Mouse (Mus musculus): Measurements from ENCODE around the gene Rreb1. TPM values are rescaled to one million over a fixed set of nuclear protein-coding genes. Genes with fewer than 3 reads are reported as not detected.
"Not testable (repeated sequence)": the region's sequence is repeated elsewhere in the genome, so short reads cannot be mapped to it uniquely, and the experiment has no call there.

Gene Rreb1
- polyA plus RNA-seq, 1 experiment from 2014 or later: 5.8 TPM

DNA sequence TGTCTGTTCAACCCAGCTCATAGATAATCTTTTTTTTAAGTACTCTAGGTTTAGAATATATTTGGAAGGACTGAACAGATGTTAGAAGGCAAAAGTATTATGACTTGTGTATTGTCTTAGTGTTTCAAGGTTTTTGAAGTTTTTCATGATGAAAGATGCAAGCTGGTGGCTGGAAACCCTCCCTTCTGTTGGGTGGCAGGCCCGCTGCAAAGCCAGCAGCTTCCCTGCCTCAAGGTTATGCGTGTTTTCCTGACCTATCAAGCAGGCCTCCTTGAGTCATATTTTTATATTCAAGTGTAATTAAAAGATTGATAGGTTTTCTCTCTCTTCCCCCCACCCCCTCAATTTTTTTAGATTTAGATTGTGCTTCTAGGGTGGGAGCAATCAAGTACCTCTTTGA lies 52.1 kb downstream of the Rreb1 start:
- Histone ChIP-seq H3K9me3 (ENCODE audit: control insufficient read depth, low read length) (no peaks in the 10 kb centered on the region), H3K27ac (no peak overlapping the region), H3K36me3 (replicated peaks; ENCODE audit: control insufficient read depth, insufficient read depth) (no peaks in the 10 kb centered on the region), H3K4me3 (replicated peaks; ENCODE audit: low read length) (no peak overlapping the region), H3K9ac (no peak overlapping the region), H3K4me1 (replicated peaks; ENCODE audit: control insufficient read depth, insufficient read depth, low read length) (peaks cover 22% of the 10 kb centered on the region), H3K27me3 (ENCODE audit: control insufficient read depth, insufficient read depth, low read length) (peaks cover 64% of the 10 kb centered on the region), H3K4me2 (replicated peaks) (no peak overlapping the region)
- ATAC-seq (ENCODE audit: low FRiP score) (no peak), DNase-seq (ENCODE audit: low spot score) (no peak)
- WGBS: 59% methylated on average over 2 of the region's 2 CpGs

- 22% methylated on average over 4 of the region's 4 CpGs for WGBS
- peaks cover 57% of the 10 kb centered on the region for H3K27me3 ChIP-seq (ENCODE audit: control insufficient read depth, insufficient read depth, low read length)
- DNase-seq (ENCODE audit: low spot score) (no peak), ATAC-seq (ENCODE audit: low FRiP score) (no peak)
- H3K9ac ChIP-seq: no peak overlapping the region
- no peak overlapping the region for H3K27ac ChIP-seq
- H3K4me1 ChIP-seq (replicated peaks; ENCODE audit: control insufficient read depth, insufficient read depth, low read length): peaks cover 17% of the 10 kb centered on the region
- H3K36me3 ChIP-seq (replicated peaks; ENCODE audit: control insufficient read depth, insufficient read depth): no peaks in the 10 kb centered on the region
- no peak overlapping the region for H3K4me3 ChIP-seq (replicated peaks; ENCODE audit: low read length)
- no peaks in the 10 kb centered on the region for H3K9me3 ChIP-seq (ENCODE audit: control insufficient read depth, low read length)
- H3K4me2 ChIP-seq (replicated peaks): no peak overlapping the region
Observed at GRCm38 (mm10) chr13:37830874-37831311, 52.7 kb downstream of the Rreb1 start.

DNA sequence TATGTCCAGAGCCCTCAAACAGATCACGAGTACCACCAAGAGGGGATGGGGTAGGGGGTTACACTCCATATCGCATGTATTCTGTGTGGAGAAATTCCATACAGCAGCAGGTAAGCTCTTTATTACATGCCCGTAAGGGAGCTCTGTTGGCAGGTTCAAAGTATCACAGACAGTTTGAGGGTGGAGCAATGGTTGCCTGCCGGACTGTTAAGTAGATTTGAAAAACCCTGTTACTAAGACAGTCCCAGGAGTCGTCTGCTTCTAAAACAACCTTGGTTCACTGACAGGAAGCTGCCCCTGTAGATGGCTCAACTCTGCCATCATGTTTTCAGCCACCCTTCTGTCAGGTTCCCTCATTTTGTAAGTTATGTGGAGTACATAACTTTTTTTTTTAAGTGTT lies 54.3 kb downstream of the Rreb1 start:
- Histone ChIP-seq H3K4me1 (replicated peaks; ENCODE audit: control insufficient read depth, insufficient read depth, low read length) (peaks cover 13% of the 10 kb centered on the region), H3K27me3 (ENCODE audit: control insufficient read depth, insufficient read depth, low read length) (peaks cover 42% of the 10 kb centered on the region), H3K4me2 (replicated peaks) (no peak overlapping the region), H3K4me3 (replicated peaks; ENCODE audit: low read length) (no peak overlapping the region), H3K9ac (no peak overlapping the region), H3K36me3 (replicated peaks; ENCODE audit: control insufficient read depth, insufficient read depth) (no peaks in the 10 kb centered on the region), H3K27ac (no peak overlapping the region), H3K9me3 (ENCODE audit: control insufficient read depth, low read length) (no peaks in the 10 kb centered on the region)
- DNase-seq (ENCODE audit: low spot score): no peak
- WGBS: 51% methylated on average over 5 of the region's 5 CpGs
- ATAC-seq (ENCODE audit: low FRiP score): no peak

- 77% methylated on average over 8 of the region's 8 CpGs for WGBS
- Histone ChIP-seq H3K9ac (no peak overlapping the region), H3K4me1 (replicated peaks; ENCODE audit: control insufficient read depth, insufficient read depth, low read length) (peaks cover 3% of the 10 kb centered on the region; the same call in 1 of the 2 replicates), H3K4me2 (replicated peaks) (no peak overlapping the region), H3K27me3 (ENCODE audit: control insufficient read depth, insufficient read depth, low read length) (peaks cover 31% of the 10 kb centered on the region), H3K9me3 (ENCODE audit: control insufficient read depth, low read length) (no peaks in the 10 kb centered on the region), H3K27ac (no peak overlapping the region), H3K36me3 (replicated peaks; ENCODE audit: control insufficient read depth, insufficient read depth) (no peaks in the 10 kb centered on the region), H3K4me3 (replicated peaks; ENCODE audit: low read length) (no peak overlapping the region)
- DNase-seq (ENCODE audit: low spot score) (no peak), ATAC-seq (ENCODE audit: low FRiP score) (no peak)
Observed at GRCm38 (mm10) chr13:37833500-37833899, 55.3 kb downstream of the Rreb1 start.

DNA sequence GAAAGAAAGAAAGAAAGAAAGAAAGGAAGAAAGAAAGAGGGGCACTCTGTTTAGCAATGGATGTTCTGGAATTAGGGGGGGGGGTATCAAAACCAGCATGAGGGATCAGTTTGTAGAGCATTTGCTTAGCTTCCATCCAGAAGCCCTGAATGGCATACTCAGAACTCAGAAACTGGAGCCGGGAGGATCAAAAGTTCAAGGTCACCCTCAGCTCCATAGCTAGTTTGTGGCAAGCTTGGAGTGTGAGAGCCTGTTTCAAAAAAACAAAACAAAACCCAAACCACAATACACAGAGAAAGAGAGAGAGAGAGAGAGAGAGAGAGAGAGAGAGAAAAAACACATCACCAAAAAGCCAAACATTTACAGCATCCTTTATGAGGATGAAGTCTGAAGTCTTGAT lies 57.1 kb downstream of the Rreb1 start:
- Histone ChIP-seq H3K4me1 (replicated peaks; ENCODE audit: control insufficient read depth, insufficient read depth, low read length) (no peaks in the 10 kb centered on the region; the same call in 1 of the 2 replicates), H3K36me3 (replicated peaks; ENCODE audit: control insufficient read depth, insufficient read depth) (no peaks in the 10 kb centered on the region), H3K27me3 (ENCODE audit: control insufficient read depth, insufficient read depth, low read length) (peaks cover 16% of the 10 kb centered on the region), H3K27ac (no peak overlapping the region), H3K9me3 (ENCODE audit: control insufficient read depth, low read length) (no peaks in the 10 kb centered on the region), H3K4me3 (replicated peaks; ENCODE audit: low read length) (no peak overlapping the region), H3K9ac (no peak overlapping the region), H3K4me2 (replicated peaks) (no peak overlapping the region)
- ATAC-seq (ENCODE audit: low FRiP score) (no peak), DNase-seq (ENCODE audit: low spot score) (no peak)
- WGBS: 92% methylated on average over 1 of the region's 1 CpGs

GRCm38 (mm10) chr13:37835811-37836210 lies 57.6 kb downstream of the Rreb1 start:
- H3K27me3 ChIP-seq (ENCODE audit: control insufficient read depth, insufficient read depth, low read length): peaks cover 16% of the 10 kb centered on the region
- not testable (repeated sequence) for DNase-seq (ENCODE audit: low spot score); H3K4me1 ChIP-seq (replicated peaks; ENCODE audit: control insufficient read depth, insufficient read depth, low read length); H3K9ac ChIP-seq; H3K27ac ChIP-seq; ATAC-seq (ENCODE audit: low FRiP score); H3K4me3 ChIP-seq (replicated peaks; ENCODE audit: low read length); H3K4me2 ChIP-seq (replicated peaks); H3K36me3 ChIP-seq (replicated peaks; ENCODE audit: control insufficient read depth, insufficient read depth); H3K9me3 ChIP-seq (ENCODE audit: control insufficient read depth, low read length)
- 94% methylated on average over 9 of the region's 9 CpGs for WGBS

DNA sequence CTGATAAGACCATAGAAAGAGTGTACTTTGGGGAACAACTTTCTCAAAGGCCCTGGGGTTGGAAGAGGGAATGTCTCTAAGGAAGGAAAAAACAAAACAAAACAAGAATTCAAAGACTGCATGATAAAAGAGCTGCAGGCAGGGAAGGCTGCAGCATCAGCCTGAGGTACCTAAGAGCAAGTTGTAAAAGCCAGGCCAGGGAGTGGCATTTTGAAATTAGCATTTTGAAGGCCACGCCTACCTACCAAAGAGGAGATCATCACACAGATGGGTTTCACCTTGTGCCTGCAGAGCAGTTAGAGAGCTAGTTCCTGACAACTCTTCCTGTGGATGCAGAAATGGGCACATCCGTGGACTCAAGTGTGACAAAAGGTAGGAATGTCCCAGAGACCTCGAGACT lies 59.2 kb downstream of the Rreb1 start:
- H3K9me3 ChIP-seq (ENCODE audit: control insufficient read depth, low read length): no peaks in the 10 kb centered on the region
- no peak for ATAC-seq (ENCODE audit: low FRiP score)
- H3K9ac ChIP-seq: no peak overlapping the region
- no peak overlapping the region for H3K4me3 ChIP-seq (replicated peaks; ENCODE audit: low read length)
- no peak overlapping the region for H3K27ac ChIP-seq
- no peak overlapping the region for H3K4me2 ChIP-seq (replicated peaks)
- 58% methylated on average over 3 of the region's 3 CpGs for WGBS
- H3K36me3 ChIP-seq (replicated peaks; ENCODE audit: control insufficient read depth, insufficient read depth): no peaks in the 10 kb centered on the region
- no peak for DNase-seq (ENCODE audit: low spot score)
- H3K27me3 ChIP-seq (ENCODE audit: control insufficient read depth, insufficient read depth, low read length): peaks cover 2% of the 10 kb centered on the region; the same call in 1 of the 2 replicates
- no peaks in the 10 kb centered on the region for H3K4me1 ChIP-seq (replicated peaks; ENCODE audit: control insufficient read depth, insufficient read depth, low read length)

GRCm38 (mm10) chr13:37838260-37839183 lies 60.3 kb downstream of the Rreb1 start:
- Histone ChIP-seq H3K9me3 (ENCODE audit: control insufficient read depth, low read length) (no peaks in the 10 kb centered on the region), H3K36me3 (replicated peaks; ENCODE audit: control insufficient read depth, insufficient read depth) (no peaks in the 10 kb centered on the region), H3K4me2 (replicated peaks) (no peak overlapping the region), H3K27ac (no peak overlapping the region), H3K27me3 (ENCODE audit: control insufficient read depth, insufficient read depth, low read length) (no peaks in the 10 kb centered on the region), H3K4me3 (replicated peaks; ENCODE audit: low read length) (no peak overlapping the region), H3K9ac (no peak overlapping the region), H3K4me1 (replicated peaks; ENCODE audit: control insufficient read depth, insufficient read depth, low read length) (no peaks in the 10 kb centered on the region)
- DNase-seq (ENCODE audit: low spot score): no peak
- 93% methylated on average over 18 of the region's 18 CpGs for WGBS
- no peak for ATAC-seq (ENCODE audit: low FRiP score)

- no peaks in the 10 kb centered on the region for H3K36me3 ChIP-seq (replicated peaks; ENCODE audit: control insufficient read depth, insufficient read depth)
- H3K9ac ChIP-seq: no peak overlapping the region
- no peaks in the 10 kb centered on the region for H3K4me1 ChIP-seq (replicated peaks; ENCODE audit: control insufficient read depth, insufficient read depth, low read length)
- H3K27ac ChIP-seq: no peak overlapping the region
- H3K4me3 ChIP-seq (replicated peaks; ENCODE audit: low read length): no peak overlapping the region
- no peaks in the 10 kb centered on the region for H3K27me3 ChIP-seq (ENCODE audit: control insufficient read depth, insufficient read depth, low read length)
- no peak overlapping the region for H3K4me2 ChIP-seq (replicated peaks)
- H3K9me3 ChIP-seq (ENCODE audit: control insufficient read depth, low read length): no peaks in the 10 kb centered on the region
- ATAC-seq (ENCODE audit: low FRiP score) (no peak), DNase-seq (ENCODE audit: low spot score) (no peak)
- WGBS: 81% methylated on average over 7 of the region's 7 CpGs
Observed at GRCm38 (mm10) chr13:37843241-37843640, 65.0 kb downstream of the Rreb1 start.
